Mouse (Mus musculus): ENCODE results near the gene Sfxn1.

DNA sequence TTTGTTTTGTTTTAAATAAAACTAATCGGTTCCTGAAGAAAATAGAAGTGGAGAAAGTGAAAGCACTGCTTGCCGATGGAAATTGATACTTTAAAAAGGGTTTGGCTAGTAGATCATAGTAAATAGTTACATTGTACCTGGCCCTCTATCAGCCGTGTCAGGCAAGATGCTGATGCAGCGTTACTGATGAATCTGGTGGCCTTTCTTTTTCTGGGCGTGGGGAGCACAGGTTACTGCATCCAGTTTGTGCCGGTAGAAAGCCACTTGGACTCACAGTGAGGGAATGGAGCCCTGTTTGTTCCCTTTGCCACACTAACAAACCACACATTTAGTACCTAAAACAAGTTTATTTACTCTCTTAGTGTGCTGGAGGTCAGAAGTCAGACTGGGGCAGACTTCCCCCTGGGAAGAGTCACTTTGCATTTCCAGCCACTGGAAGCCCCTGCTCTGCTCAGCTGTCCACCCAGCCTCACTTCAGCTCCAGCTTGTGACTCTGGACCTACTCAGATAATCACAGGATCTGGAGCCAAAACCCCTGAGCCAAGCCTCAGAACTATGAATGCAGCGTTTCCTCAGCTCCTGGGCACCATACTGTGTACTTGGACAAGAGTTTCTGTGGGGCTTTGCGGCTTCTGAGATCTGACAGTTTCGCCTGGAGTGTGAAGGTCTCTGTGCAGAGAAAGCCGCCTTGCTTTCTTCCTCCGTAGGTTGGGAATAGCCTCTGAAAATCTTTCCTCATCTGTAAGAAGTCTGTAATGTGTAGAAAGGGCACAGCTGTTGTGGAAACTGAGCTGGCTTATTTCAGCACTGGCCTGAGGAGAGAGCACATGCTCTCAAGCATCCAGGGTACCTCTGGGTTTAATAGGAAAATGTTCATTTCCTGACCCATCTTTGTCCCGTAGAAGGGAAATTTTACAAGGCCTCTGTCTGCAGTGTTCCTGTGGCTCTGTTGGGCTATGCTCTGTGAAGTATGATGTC is 8.4 kb downstream of the Sfxn1 start:
- TF ChIP-seq CTCF (IDR thresholded peaks at IDR 0.05; ENCODE audit: insufficient read depth, low read length) (no peak), POLR2A (IDR thresholded peaks at IDR 0.05; ENCODE audit: borderline replicate concordance, extremely low read depth, low read depth, low read length) (no peak)
